Mouse (Mus musculus): ENCODE data around the gene Gm43951.

DNA sequence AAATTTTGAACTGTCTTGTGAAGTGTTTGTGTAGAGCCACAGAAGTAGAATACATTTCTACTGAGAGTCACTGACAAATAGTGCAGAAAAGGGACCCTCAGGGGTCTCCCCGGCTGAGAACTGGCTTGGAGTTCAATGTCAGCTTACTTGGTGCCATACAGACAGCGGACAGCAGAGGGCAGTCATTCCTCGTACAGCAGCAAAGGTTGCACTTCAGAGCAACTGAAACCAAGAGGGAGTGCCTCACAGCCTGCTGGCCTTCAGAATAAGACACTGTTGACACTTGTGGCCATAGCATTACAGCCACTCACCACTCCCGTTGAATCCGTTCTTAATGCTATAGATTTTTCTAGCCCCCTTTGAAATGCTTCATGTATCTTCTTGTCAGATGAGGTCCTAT is 18.2 kb upstream of the Gm43951 start:
- TF ChIP-seq CTCF (IDR thresholded peaks at IDR 0.05; ENCODE audit: insufficient read depth, low read length) (peak; percentile 99), POLR2A (IDR thresholded peaks at IDR 0.05; ENCODE audit: borderline replicate concordance, extremely low read depth, low read depth, low read length) (no peak)
